Mouse (Mus musculus) neural tube, embryonic 15.5 days (tissue): ENCODE measurements around the gene Evi5. TPM values are rescaled to one million over a fixed set of nuclear protein-coding genes. Genes with fewer than 3 reads are reported as not detected.

ENCODE experiments used
- ATAC-seq: fragments of 200-750 bp; cut with Nextera tagmentation; 2 replicates; pipeline ENCODE4 v1.8.0; 2017; ENCODE audit warnings: mild to moderate bottlenecking, moderate TSS enrichment, moderate library complexity; ENCODE audit not compliant: low FRiP score
- H3K27ac ChIP-seq: fragments of 300-500 bp; sonication (generic); replicated peaks from 2 replicates; pipeline ENCODE4 v1.5.1; 2015; ENCODE audit warnings: mild to moderate bottlenecking, inconsistent platforms
- H3K27me3 ChIP-seq: fragments of 300-500 bp; sonication (generic); replicated peaks from 2 replicates; pipeline ENCODE4 v1.6.1; 2015; ENCODE audit warnings: inconsistent platforms
- H3K36me3 ChIP-seq: fragments of 300-500 bp; sonication (generic); 2 replicates; pipeline ENCODE4 v1.6.1; 2015; ENCODE audit warnings: inconsistent platforms
- H3K4me1 ChIP-seq: fragments of 300-500 bp; sonication (generic); 2 replicates; pipeline ENCODE4 v1.6.1; 2015; ENCODE audit warnings: inconsistent platforms
- H3K4me2 ChIP-seq: fragments of 300-500 bp; sonication (generic); 2 replicates; pipeline ENCODE4 v1.6.1; 2015; ENCODE audit warnings: inconsistent platforms, mild to moderate bottlenecking, moderate library complexity
- H3K4me3 ChIP-seq: fragments of 300-500 bp; sonication (generic); replicated peaks from 2 replicates; pipeline ENCODE4 v1.5.1; 2015; ENCODE audit warnings: mild to moderate bottlenecking, inconsistent platforms
- H3K9ac ChIP-seq: fragments of 300-500 bp; sonication (generic); replicated peaks from 2 replicates; pipeline ENCODE4 v1.6.1; 2015; ENCODE audit warnings: mild to moderate bottlenecking, inconsistent platforms
- H3K9me3 ChIP-seq: fragments of 300-500 bp; sonication (generic); replicated peaks from 2 replicates; pipeline ENCODE4 v1.6.1; 2016; ENCODE audit warnings: inconsistent platforms
- WGBS: fragments of 180-500 bp; shearing (Covaris S2); methylation state at CpG from one replicate; pipeline ENCODE4 v1.1.7; 2015; ENCODE audit warnings: mixed read lengths; 5-methylcytosine and 5-hydroxymethylcytosine counted together
- polyA plus RNA-seq: library from polyadenylated mRNA; unstranded; fragments of >200 nt; fragmentation: Nextera tagmentation; extraction: Ambion mirVana; gene quantifications from 2 replicates; pipeline ENCODE4 v1.2.1, GENCODE M21; 2015

Evi5 gene
- polyA plus RNA-seq, 1 experiment from 2014 or later = 56.0 TPM

DNA sequence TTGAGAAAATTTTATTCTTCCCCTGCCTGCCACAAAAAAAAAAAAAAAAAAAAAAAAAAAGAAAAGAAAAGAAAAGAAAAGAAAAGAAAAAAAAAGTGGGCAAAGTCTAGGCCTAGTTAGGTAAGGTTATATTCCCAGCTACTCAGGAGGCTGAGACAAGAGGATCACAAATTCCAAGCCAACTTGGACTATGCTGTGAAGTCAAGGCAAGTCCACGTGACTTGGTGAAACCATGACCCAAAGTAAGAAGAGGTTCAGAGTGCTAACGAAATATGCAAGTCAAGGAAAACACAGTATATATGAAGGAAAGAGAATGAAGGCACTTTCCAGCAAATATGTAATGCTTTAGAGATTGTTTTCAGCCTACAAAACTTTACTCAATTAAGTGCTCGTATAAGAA is 82.4 kb downstream of the Evi5 start:
- no peak for ATAC-seq
- no peak overlapping the region for H3K4me3 ChIP-seq
- WGBS = 96% methylated on average over 3 of the region's 3 CpGs
- no peaks in the 10 kb centered on the region for H3K27me3 ChIP-seq
- H3K27ac ChIP-seq = no peak overlapping the region
- no peak overlapping the region for H3K4me2 ChIP-seq
- H3K4me1 ChIP-seq = no peaks in the 10 kb centered on the region
- H3K9me3 ChIP-seq = no peaks in the 10 kb centered on the region
- H3K9ac ChIP-seq = no peak overlapping the region
- peaks cover 12% of the 10 kb centered on the region; the same call in 1 of the 2 replicates for H3K36me3 ChIP-seq

DNA sequence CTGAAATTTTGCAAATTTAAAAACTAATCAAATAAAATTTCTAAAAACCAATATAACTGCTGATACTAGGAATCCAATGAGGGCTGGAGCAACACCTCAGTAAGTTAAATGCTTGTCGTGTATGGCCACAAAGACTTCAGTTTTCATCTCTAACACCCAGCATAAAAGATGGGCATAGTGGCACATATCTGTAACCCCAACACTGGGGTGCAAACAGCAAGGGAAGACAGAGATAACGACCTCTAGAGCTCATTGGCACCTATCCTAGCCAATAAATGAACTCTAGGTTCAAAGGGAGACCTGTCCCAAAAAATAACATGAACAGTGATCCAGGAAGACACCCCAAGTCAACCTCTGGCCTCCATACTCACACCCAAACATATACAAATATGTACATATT is 82.9 kb downstream of the Evi5 start:
- Histone ChIP-seq H3K36me3 (peaks cover 10% of the 10 kb centered on the region; the same call in 1 of the 2 replicates), H3K9me3 (no peaks in the 10 kb centered on the region), H3K4me2 (no peak overlapping the region), H3K27ac (no peak overlapping the region), H3K27me3 (no peaks in the 10 kb centered on the region), H3K4me3 (no peak overlapping the region), H3K4me1 (no peaks in the 10 kb centered on the region), H3K9ac (no peak overlapping the region)
- 91% methylated on average over 2 of the region's 2 CpGs for WGBS
- no peak for ATAC-seq

DNA sequence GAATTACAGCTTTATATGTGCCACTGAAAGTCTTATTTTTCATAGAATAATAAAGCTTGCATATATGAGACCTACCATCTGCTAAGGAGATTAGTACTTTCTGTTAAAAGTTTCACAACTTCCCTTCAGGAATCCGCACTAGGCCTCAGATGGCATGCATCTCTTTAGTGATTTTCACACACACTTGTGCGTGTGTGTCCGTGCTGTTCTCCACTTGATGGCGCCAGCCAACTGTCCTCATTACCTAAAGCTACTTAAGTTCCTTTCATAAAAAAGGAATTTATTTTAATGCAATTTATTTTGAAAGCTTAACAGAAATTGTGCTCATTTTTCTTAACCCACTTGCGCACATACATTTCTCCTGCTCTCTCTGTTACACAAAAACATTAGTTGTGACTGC is 85.4 kb downstream of the Evi5 start:
- Histone ChIP-seq H3K36me3 (peaks cover 1% of the 10 kb centered on the region; the same call in 1 of the 2 replicates), H3K27me3 (no peaks in the 10 kb centered on the region), H3K27ac (no peak overlapping the region), H3K4me3 (no peak overlapping the region), H3K9me3 (no peaks in the 10 kb centered on the region), H3K9ac (no peak overlapping the region), H3K4me1 (no peaks in the 10 kb centered on the region), H3K4me2 (no peak overlapping the region)
- 79% methylated on average over 5 of the region's 5 CpGs for WGBS
- ATAC-seq = no peak

DNA sequence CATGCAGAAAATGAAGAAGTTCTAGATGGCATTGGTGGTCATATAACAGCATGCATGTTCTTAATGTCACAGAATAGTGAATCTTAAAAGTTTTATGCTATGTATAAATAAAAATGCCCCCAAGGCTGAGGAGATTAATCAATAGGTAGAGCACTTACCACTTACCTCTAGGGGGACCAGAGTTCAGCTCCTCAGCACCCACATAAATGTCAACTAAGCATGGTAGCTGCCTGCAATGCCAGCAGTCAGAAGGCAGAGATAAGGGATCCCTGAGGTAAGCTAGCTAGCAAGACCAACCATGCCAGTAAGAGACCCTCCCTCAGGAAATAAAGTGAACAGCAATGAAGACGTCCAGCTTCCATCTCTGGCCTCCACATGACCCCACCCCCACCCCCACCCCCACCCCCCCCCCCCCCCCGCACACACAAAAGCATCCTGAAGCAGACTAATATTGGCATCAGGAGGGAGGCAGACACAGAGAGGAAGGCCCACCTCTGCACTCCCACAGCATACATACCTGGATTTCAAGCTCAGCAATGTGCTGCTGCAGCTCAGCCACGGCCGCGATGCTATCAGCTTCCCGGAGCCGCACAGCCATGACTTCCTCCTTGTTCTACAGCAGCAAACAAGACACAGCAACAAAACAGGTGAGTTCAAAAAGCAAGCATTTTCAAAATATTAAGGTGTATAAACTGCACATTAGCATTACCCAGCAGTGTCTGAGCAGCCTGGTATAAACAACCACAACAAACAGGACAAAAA is 87.0 kb downstream of the Evi5 start:
- Histone ChIP-seq H3K9ac (no peak overlapping the region), H3K27ac (no peak overlapping the region), H3K9me3 (no peaks in the 10 kb centered on the region), H3K27me3 (no peaks in the 10 kb centered on the region), H3K4me2 (no peak overlapping the region), H3K4me3 (no peak overlapping the region), H3K36me3 (peaks cover 3% of the 10 kb centered on the region; the same call in 1 of the 2 replicates), H3K4me1 (no peaks in the 10 kb centered on the region)
- no peak for ATAC-seq
- WGBS = 88% methylated on average over 6 of the region's 7 CpGs

DNA sequence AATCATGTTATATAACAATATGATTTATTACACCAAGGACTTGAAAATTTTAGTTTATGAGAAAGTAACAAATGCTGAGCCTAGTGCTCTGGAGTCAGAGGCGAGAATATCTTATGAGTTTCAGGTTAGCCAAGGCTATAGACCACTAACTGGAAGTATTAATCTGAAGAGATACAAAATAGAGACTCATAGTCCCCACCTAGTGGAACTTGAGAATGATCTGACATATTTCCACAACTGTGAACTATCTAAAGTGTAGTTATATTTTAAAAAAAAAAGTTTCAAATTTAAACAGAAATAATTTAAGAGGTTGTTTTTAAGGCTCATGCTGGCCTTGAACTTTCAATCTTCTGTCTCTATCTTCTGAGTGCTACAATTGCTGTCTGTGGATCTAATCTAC is 92.5 kb downstream of the Evi5 start:
- H3K9ac ChIP-seq = no peak overlapping the region
- 96% methylated on average over 1 of the region's 1 CpGs for WGBS
- ATAC-seq = no peak
- H3K4me2 ChIP-seq = no peak overlapping the region
- H3K27me3 ChIP-seq = no peaks in the 10 kb centered on the region
- peaks cover 3% of the 10 kb centered on the region; the same call in 1 of the 2 replicates for H3K36me3 ChIP-seq
- no peak overlapping the region for H3K27ac ChIP-seq
- H3K4me1 ChIP-seq = no peaks in the 10 kb centered on the region
- H3K9me3 ChIP-seq = no peaks in the 10 kb centered on the region
- H3K4me3 ChIP-seq = no peak overlapping the region

DNA sequence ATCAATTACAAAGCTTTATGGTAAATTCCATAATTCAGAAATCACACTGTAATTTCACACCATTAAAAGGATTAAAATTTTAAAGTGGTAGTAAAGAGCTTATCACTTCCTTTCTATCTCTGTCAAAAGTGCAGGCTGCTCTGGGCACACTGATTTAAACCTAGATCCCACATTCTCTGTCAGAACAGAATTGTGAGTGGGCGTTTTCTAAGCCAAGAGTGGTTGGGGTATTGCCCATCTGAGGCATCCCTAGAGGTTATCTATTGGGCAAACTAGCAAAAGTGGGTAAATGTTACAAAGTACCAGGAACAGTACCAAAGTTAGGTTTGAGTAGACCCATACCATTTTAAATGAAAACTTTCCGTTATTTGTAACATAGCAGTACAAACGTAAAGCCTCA is 96.1 kb downstream of the Evi5 start:
- H3K27ac ChIP-seq = no peak overlapping the region
- no peak overlapping the region for H3K4me3 ChIP-seq
- no peaks in the 10 kb centered on the region for H3K9me3 ChIP-seq
- no peaks in the 10 kb centered on the region for H3K36me3 ChIP-seq
- H3K4me1 ChIP-seq = no peaks in the 10 kb centered on the region
- no peak for ATAC-seq
- H3K27me3 ChIP-seq = no peaks in the 10 kb centered on the region
- 88% methylated on average over 3 of the region's 3 CpGs for WGBS
- no peak overlapping the region for H3K4me2 ChIP-seq
- no peak overlapping the region for H3K9ac ChIP-seq

DNA sequence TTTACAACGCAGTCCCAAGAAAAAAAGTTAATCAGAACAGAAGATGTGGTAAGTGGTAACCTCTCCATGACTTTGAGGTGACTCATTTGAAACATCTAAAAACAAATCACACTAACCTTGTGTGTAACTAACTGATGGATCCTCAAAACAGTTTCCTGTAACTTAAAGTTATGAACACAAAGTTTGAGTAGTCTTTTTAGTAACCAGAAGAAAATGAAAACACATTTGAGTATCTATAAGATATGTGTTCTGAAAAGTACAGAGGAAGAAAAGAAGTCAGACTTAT is 97.4 kb downstream of the Evi5 start:
- ATAC-seq = no peak
- Histone ChIP-seq H3K4me2 (no peak overlapping the region), H3K9ac (no peak overlapping the region), H3K27ac (no peak overlapping the region), H3K9me3 (no peaks in the 10 kb centered on the region), H3K27me3 (no peaks in the 10 kb centered on the region), H3K36me3 (no peaks in the 10 kb centered on the region), H3K4me3 (no peak overlapping the region), H3K4me1 (no peaks in the 10 kb centered on the region)
- 98% methylated on average over 1 of the region's 1 CpGs for WGBS

DNA sequence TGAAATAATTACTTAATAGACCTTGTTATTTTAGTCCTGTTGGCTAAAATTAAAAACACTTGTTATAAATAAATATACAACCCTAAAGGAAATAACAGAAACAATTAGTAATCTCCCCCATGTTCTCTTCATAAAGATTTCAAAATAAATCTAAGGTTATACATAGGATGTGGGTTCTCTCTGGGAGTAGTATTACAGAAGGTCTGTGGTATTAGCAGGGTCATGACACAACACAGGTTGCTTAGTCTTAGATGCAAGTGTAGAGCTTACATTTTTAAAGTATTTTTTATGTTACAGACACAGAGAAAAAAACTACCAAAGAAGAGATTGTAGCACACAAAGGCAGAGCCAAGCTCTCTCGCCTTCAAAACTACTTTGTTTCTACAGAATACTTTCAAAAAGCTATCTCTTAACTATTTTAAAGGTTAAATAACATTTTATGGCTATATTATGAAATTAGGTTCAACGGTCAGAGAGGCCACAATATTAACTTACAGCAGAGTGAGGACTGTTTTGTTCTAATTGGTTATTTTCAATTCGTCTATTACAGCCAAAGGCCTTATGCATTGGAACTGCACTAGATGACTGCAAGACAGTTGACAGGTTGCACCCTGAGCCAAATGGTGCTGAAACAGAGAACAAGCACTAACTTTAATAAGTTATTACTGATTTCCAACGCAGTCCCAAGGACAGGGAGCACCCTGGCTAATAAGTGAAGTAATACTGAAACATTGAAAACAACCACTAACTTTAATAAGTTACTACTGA is 97.9 kb downstream of the Evi5 start:
- H3K27me3 ChIP-seq = no peaks in the 10 kb centered on the region
- H3K36me3 ChIP-seq = no peaks in the 10 kb centered on the region
- no peaks in the 10 kb centered on the region for H3K9me3 ChIP-seq
- WGBS = 94% methylated on average over 4 of the region's 4 CpGs
- no peak overlapping the region for H3K9ac ChIP-seq
- H3K4me3 ChIP-seq = no peak overlapping the region
- H3K27ac ChIP-seq = no peak overlapping the region
- no peaks in the 10 kb centered on the region for H3K4me1 ChIP-seq
- no peak overlapping the region for H3K4me2 ChIP-seq
- no peak for ATAC-seq

DNA sequence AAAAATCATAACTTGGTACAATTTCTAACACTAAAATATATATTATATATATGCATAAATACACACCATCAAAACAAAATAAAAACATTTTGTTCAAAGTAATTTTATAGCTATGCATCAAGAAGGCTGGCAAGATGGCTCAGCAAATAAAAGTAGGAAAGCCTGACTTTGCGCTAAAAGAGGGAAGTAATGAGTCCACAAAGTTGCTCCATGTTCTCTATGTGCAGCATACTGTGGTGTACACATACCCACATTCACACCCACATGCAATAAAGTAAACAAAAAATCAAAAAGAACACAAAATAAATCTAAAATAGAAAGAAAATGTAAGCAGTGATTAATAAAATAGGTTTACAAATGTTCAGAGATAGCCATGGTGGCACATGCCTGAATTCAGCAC is 99.0 kb downstream of the Evi5 start:
- H3K9me3 ChIP-seq = no peaks in the 10 kb centered on the region
- 100% methylated on average over 1 of the region's 1 CpGs for WGBS
- H3K36me3 ChIP-seq = no peaks in the 10 kb centered on the region
- no peak for ATAC-seq
- no peaks in the 10 kb centered on the region for H3K27me3 ChIP-seq
- no peak overlapping the region for H3K4me3 ChIP-seq
- no peak overlapping the region for H3K4me2 ChIP-seq
- H3K4me1 ChIP-seq = no peaks in the 10 kb centered on the region
- no peak overlapping the region for H3K27ac ChIP-seq
- no peak overlapping the region for H3K9ac ChIP-seq

DNA sequence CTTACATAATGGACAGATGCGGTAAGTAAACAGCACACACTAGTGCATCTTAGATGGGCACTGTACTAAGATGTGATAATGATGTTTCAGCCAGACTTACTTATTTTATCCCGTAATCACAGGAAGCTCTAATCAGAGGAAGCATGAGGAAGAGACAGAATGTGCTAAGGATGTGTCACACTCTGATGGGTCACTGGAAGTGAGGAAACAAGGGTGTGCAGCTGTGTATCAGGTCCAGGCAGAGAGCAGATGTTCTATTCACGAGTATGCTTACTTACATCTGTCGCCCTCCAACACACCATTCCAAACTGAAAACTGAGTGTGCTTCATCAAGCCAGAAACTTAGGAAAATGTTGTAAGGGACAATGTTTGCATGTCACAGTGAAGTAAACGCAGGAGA is 102.9 kb downstream of the Evi5 start:
- ATAC-seq = no peak
- Histone ChIP-seq H3K27ac (no peak overlapping the region), H3K27me3 (no peaks in the 10 kb centered on the region), H3K9ac (no peak overlapping the region), H3K4me1 (no peaks in the 10 kb centered on the region), H3K4me3 (no peak overlapping the region), H3K36me3 (peaks cover 3% of the 10 kb centered on the region; the same call in 1 of the 2 replicates), H3K4me2 (no peak overlapping the region), H3K9me3 (no peaks in the 10 kb centered on the region)
- WGBS = 88% methylated on average over 5 of the region's 5 CpGs

DNA sequence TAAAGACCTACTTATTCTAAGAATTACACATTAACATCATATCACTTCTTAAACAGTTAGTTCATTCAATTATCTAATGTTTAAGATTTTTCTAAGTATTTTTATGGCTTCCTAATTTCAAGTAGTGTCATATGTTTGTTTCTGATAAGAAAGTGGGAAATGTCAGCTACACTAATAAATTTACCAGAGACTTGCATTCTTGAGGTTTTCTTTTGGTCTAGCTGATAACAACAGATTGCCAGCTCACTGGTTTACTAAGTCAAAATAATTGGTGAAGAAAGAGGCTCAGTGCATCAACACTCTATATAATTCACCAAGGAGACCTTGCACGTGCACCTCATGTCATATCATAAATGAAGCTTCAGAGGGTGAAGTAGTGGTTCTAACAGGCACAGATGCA is 106.7 kb downstream of the Evi5 start:
- no peak overlapping the region for H3K9ac ChIP-seq
- no peak overlapping the region for H3K4me3 ChIP-seq
- no peaks in the 10 kb centered on the region for H3K9me3 ChIP-seq
- H3K4me1 ChIP-seq = no peaks in the 10 kb centered on the region
- no peak for ATAC-seq
- 84% methylated on average over 1 of the region's 1 CpGs for WGBS
- peaks cover 3% of the 10 kb centered on the region; the same call in 1 of the 2 replicates for H3K36me3 ChIP-seq
- no peaks in the 10 kb centered on the region for H3K27me3 ChIP-seq
- H3K4me2 ChIP-seq = no peak overlapping the region
- no peak overlapping the region for H3K27ac ChIP-seq

DNA sequence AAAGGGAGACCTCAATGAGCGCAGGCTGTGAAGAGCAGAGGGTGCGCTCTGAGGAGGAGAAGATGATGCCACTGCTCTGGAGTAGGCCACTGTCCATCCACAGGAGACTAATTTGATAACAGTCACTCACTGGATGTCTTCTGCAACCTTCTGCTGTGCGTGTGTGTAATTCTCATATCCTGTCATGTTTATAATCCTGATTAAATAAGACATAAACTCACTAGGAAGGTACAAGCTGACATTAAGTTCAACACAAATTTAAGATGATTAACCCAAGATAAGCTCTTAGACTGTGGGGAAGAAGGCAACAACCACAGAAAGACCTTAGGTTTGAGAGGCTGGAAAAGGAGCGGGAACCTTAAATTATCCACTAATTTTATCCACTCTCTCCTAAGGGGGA is 109.0 kb downstream of the Evi5 start:
- Histone ChIP-seq H3K4me2 (no peak overlapping the region), H3K36me3 (peaks cover 8% of the 10 kb centered on the region), H3K4me1 (no peaks in the 10 kb centered on the region), H3K9me3 (no peaks in the 10 kb centered on the region), H3K9ac (no peak overlapping the region), H3K27ac (no peak overlapping the region), H3K4me3 (no peak overlapping the region), H3K27me3 (no peaks in the 10 kb centered on the region)
- WGBS = 95% methylated on average over 4 of the region's 4 CpGs
- no peak for ATAC-seq
